Mouse (Mus musculus): ENCODE measurements around the gene Tmem101. TPM values are rescaled to one million over a fixed set of nuclear protein-coding genes. Genes with fewer than 3 reads are reported as not detected.

Tmem101 gene
- 17.9 and 19.3 TPM in 2 replicates for polyA plus RNA-seq (2015; fragmentation: Nextera tagmentation; extraction: Ambion mirVana)

GRCm38 (mm10) chr11:102156039-102156785 lies at the start of gene Tmem101:
Tmem101 (minus strand) TSS chr11:102156404.

DNA sequence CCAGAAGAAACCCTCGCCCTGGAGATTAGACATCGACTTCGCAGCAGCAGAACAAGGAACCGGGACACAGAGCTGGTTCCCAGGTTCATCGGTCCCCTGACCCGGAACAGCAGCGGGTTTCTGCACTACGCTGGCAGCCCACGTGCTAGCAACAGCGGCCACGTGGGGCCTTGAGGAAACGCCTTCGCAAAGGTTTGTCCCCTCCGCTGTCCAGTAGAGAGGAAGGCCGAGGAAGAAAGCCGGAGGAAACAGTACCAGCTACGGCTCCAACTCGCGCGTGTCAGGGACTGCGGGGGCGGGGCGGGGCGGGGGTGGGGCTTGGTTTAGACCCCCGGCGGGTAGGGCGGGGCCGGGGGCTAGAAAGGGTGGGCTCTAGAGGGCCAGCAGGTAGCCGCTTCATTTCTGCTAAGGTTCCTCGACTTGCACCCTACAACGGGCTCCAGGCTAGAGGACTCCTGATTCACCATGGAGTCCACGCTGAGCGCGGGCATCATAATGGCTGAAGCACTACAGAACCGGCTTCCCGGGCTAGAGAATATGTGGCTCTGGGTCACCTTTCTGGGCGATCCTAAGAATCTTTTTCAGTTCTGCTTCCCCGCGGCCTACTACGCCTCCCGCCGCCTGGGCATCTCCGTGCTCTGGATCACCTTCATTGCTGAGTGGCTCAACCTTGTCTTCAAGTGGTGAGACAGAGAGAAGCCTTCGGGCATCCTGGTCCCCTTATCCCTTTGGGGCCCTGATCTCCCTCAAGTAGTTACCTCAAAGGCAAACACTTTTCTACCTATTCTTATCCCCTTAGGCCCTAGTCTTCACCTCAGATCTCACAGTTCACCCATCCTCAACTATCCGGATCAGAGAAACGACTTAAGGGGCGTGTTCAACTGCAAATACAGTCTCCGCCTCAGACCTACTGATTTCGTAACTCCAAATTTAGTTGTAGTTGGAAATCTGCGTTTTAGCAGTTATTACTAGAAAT lies 33.5 kb upstream of the Tmem101 start, which contains the start of gene G6pc3:
Gene G6pc3 (plus strand): TSS at position 160 of the 976 bp plus-strand sequence.

GRCm38 (mm10) chr11:102184646-102185495 lies 28.7 kb upstream of the Tmem101 start, which contains the start of gene Lsm12:
Lsm12 (minus strand) TSS chr11:102185296.

GRCm38 (mm10) chr11:102145471-102146001 lies 10.7 kb downstream of the Tmem101 start, which contains the start of gene Nags:
Nags (plus strand) TSS chr11:102145513.

GRCm38 (mm10) chr11:102107732-102108131 lies 48.5 kb downstream of the Tmem101 start, which contains the start of gene Pyy:
Pyy (minus strand) TSS chr11:102107832.

Other genes with a start within 250 kb of the Tmem101 start
- gene Sost, start 189.4 kb downstream of the Tmem101 start, polyA plus RNA-seq (2015; fragmentation: Nextera tagmentation; extraction: Ambion mirVana): 0.09 TPM in 1 of 2 replicates, not detected in the other
- gene Cfap97d1, start 172.1 kb downstream of the Tmem101 start, polyA plus RNA-seq (2015; fragmentation: Nextera tagmentation; extraction: Ambion mirVana): not detected in 2 replicates
- 88.1 and 96.2 TPM in 2 replicates for gene Dusp3, start 169.4 kb downstream of the Tmem101 start, polyA plus RNA-seq (2015; fragmentation: Nextera tagmentation; extraction: Ambion mirVana)
- 19.7 and 22.6 TPM in 2 replicates for gene Mpp3, start 127.9 kb downstream of the Tmem101 start, polyA plus RNA-seq (2015; fragmentation: Nextera tagmentation; extraction: Ambion mirVana)
- 13.1 and 19.0 TPM in 2 replicates for gene Cd300lg, start 114.9 kb downstream of the Tmem101 start, polyA plus RNA-seq (2015; fragmentation: Nextera tagmentation; extraction: Ambion mirVana)
- 0.85 and 0.99 TPM in 2 replicates for gene Mpp2, start 67.9 kb downstream of the Tmem101 start, polyA plus RNA-seq (2015; fragmentation: Nextera tagmentation; extraction: Ambion mirVana)
- not detected in 2 replicates for gene Ppy, start 55.1 kb downstream of the Tmem101 start, polyA plus RNA-seq (2015; fragmentation: Nextera tagmentation; extraction: Ambion mirVana)
- gene Pyy, start 48.6 kb downstream of the Tmem101 start, polyA plus RNA-seq (2015; fragmentation: Nextera tagmentation; extraction: Ambion mirVana): not detected in 2 replicates
- gene Nags, start 10.9 kb downstream of the Tmem101 start, polyA plus RNA-seq (2015; fragmentation: Nextera tagmentation; extraction: Ambion mirVana): not detected in 2 replicates
- 91.9 and 96.3 TPM in 2 replicates for gene Lsm12, start 28.9 kb upstream of the Tmem101 start, polyA plus RNA-seq (2015; fragmentation: Nextera tagmentation; extraction: Ambion mirVana)
- gene G6pc3, start 33.2 kb upstream of the Tmem101 start, polyA plus RNA-seq (2015; fragmentation: Nextera tagmentation; extraction: Ambion mirVana): 13.2 and 16.3 TPM in 2 replicates
- gene Hdac5, start 73.8 kb upstream of the Tmem101 start, polyA plus RNA-seq (2015; fragmentation: Nextera tagmentation; extraction: Ambion mirVana): 51.9 and 58.9 TPM in 2 replicates
- gene BC030867, start 92.5 kb upstream of the Tmem101 start, polyA plus RNA-seq (2015; fragmentation: Nextera tagmentation; extraction: Ambion mirVana): 1.8 and 2.6 TPM in 2 replicates
- 1.6 and 2.5 TPM in 2 replicates for gene Asb16, start 112.3 kb upstream of the Tmem101 start, polyA plus RNA-seq (2015; fragmentation: Nextera tagmentation; extraction: Ambion mirVana)
- gene Tmub2, start 128.5 kb upstream of the Tmem101 start, polyA plus RNA-seq (2015; fragmentation: Nextera tagmentation; extraction: Ambion mirVana): 26.3 and 27.0 TPM in 2 replicates
- 5.4 and 6.3 TPM in 2 replicates for gene Atxn7l3, start 140.2 kb upstream of the Tmem101 start, polyA plus RNA-seq (2015; fragmentation: Nextera tagmentation; extraction: Ambion mirVana)
- gene Ubtf, start 163.3 kb upstream of the Tmem101 start, polyA plus RNA-seq (2015; fragmentation: Nextera tagmentation; extraction: Ambion mirVana): 40.6 and 45.3 TPM in 2 replicates
- 1.1 TPM in 2 replicates for gene Slc4a1, start 209.8 kb upstream of the Tmem101 start, polyA plus RNA-seq (2015; fragmentation: Nextera tagmentation; extraction: Ambion mirVana)
- 1.3 TPM in 2 replicates for gene Rundc3a, start 237.0 kb upstream of the Tmem101 start, polyA plus RNA-seq (2015; fragmentation: Nextera tagmentation; extraction: Ambion mirVana)

Data from skeletal muscle tissue, postnatal 0 days (tissue).